Mouse (Mus musculus): ENCODE results near the gene Gm5936. TPM values are rescaled to one million over a fixed set of nuclear protein-coding genes. Genes with fewer than 3 reads are reported as not detected.
"Not testable (repeated sequence)": the region's sequence is repeated elsewhere in the genome, so short reads cannot be mapped to it uniquely, and the experiment has no call there.

Gene Gm5936
- not detected in 2 replicates for polyA plus RNA-seq (2012; rRNA removed)

- H3K4me1 ChIP-seq (ENCODE audit: control insufficient read depth, insufficient read depth, insufficient read length, low read length); H3K27me3 ChIP-seq (ENCODE audit: control insufficient read depth, insufficient read depth, low read length); H3K4me3 ChIP-seq (ENCODE audit: low read depth, low read length); H3K27ac ChIP-seq (ENCODE audit: insufficient read depth, low read depth, low read length); H3K36me3 ChIP-seq (ENCODE audit: control insufficient read depth, insufficient read depth, low read length): not testable (repeated sequence)
- WGBS, result 25% methylated on average over 3 of the region's 5 CpGs
Measured at GRCm38 (mm10) chrX:74836842-74837522, at the start of gene Gm5936. Gene Gm5936, plus strand, starts transcription at chrX:74837196.

GRCm38 (mm10) chrX:74856104-74856503, 19.1 kb downstream of the Gm5936 start:
- H3K4me1 ChIP-seq (ENCODE audit: control insufficient read depth, insufficient read depth, insufficient read length, low read length); H3K27ac ChIP-seq (ENCODE audit: insufficient read depth, low read depth, low read length); H3K36me3 ChIP-seq (ENCODE audit: control insufficient read depth, insufficient read depth, low read length); H3K4me3 ChIP-seq (ENCODE audit: low read depth, low read length); H3K27me3 ChIP-seq (ENCODE audit: control insufficient read depth, insufficient read depth, low read length): not testable (repeated sequence)
- 74% methylated on average over 12 of the region's 12 CpGs for WGBS

GRCm38 (mm10) chrX:74880123-74880522, 43.1 kb downstream of the Gm5936 start:
- H3K27ac ChIP-seq (ENCODE audit: insufficient read depth, low read depth, low read length); H3K27me3 ChIP-seq (ENCODE audit: control insufficient read depth, insufficient read depth, low read length); H3K36me3 ChIP-seq (ENCODE audit: control insufficient read depth, insufficient read depth, low read length); H3K4me1 ChIP-seq (ENCODE audit: control insufficient read depth, insufficient read depth, insufficient read length, low read length); H3K4me3 ChIP-seq (ENCODE audit: low read depth, low read length): not testable (repeated sequence)
- 8% methylated on average over 4 of the region's 6 CpGs for WGBS

Other genes with a start within 250 kb of the Gm5936 start
- not detected in 2 replicates for gene Olfr1325, start 244.5 kb upstream of the Gm5936 start, polyA plus RNA-seq (2012; rRNA removed)
- gene Gm5640, start 191.6 kb upstream of the Gm5936 start, polyA plus RNA-seq (2012; rRNA removed), result 0.06 TPM in 1 of 2 replicates, not detected in the other
- not detected in 2 replicates for gene Gm6890, start 96.3 kb upstream of the Gm5936 start, polyA plus RNA-seq (2012; rRNA removed)
- gene Gab3, start 248.3 kb downstream of the Gm5936 start, polyA plus RNA-seq (2012; rRNA removed), result 0.17 and 0.39 TPM in 2 replicates

All from small intestine, adult 2 months (tissue).